Comparison of ENCODE assay signal across 9 mouse cellular contexts in the genomic region with DNA sequence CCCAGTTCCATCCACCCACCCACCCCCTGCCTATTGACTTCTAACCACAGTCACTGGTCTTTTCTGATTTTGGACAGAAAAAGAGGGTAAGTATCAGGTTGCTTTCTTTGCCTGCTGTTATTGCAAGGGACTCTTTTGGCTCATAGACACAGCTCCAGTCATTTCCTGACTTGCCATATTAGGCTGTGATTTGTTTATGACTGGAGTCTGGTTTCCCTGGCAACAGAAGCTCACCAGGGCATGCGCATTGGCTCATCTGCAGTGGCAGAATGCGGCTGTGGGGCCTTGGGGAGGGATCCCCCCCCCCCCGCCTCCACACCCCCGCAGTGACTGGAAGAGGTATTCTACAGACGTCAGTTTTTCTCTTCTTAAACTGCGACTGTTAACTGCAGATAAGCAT.
DNase-seq lines count a peak whose midpoint lies in the region; ATAC-seq and TF ChIP-seq lines count a peak whose summit lies in the region.
"Had no signal": no experiment of that assay in that cellular context is flagged by ENCODE, and none has a peak within 500 bp of the region (broad histone marks: within the 10 kb centered on the region; RNA-seq: fewer than 3 reads in every experiment).

No protein-coding gene starts in this region.

- no peak for ATAC-seq in kidney, postnatal 0 days (replicated peaks; ENCODE audit: low FRiP score, low read depth)
- no peak for ATAC-seq in CD4-positive, CD25-positive, alpha-beta regulatory T cell, adult 4 months
- ATAC-seq: Patski had no signal

- 24% methylated on average over 6 of the region's 6 CpGs for WGBS in kidney, postnatal 0 days

- no peaks in the 10 kb centered on the region for H3K36me3 ChIP-seq in kidney, postnatal 0 days (ENCODE audit: insufficient read depth, low read length)

- no peak overlapping the region for H3K27ac ChIP-seq in kidney, postnatal 0 days
- 0 out of 2 replicates have a peak overlapping the region, but pooled peaks have one; percentile 23 for H3K27ac ChIP-seq in cortical plate, adult 2 months (ENCODE audit: insufficient read depth, low read length)

- no peaks in the 10 kb centered on the region for H3K9me3 ChIP-seq in kidney, postnatal 0 days (replicated peaks; ENCODE audit: low read length)

- no peaks in the 10 kb centered on the region for H3K4me1 ChIP-seq in kidney, postnatal 0 days (replicated peaks; ENCODE audit: insufficient read depth, low read length)
- no peaks in the 10 kb centered on the region for H3K4me1 ChIP-seq in cortical plate, adult 2 months (ENCODE audit: control insufficient read depth, insufficient read depth, low read length)

- 0 out of 2 replicates have a peak, but pooled peaks have one; percentile 12 for TF ChIP-seq POLR2A in cortical plate, adult 2 months (IDR thresholded peaks at IDR 0.05; ENCODE audit: extremely low read depth, insufficient read depth, low read length)

- H3K27me3 ChIP-seq in kidney, postnatal 0 days (ENCODE audit: insufficient read depth, low read length) = no peaks in the 10 kb centered on the region

- no peak for TF ChIP-seq CTCF in kidney, postnatal 0 days (IDR thresholded peaks at IDR 0.05; ENCODE audit: low read depth)
- TF ChIP-seq CTCF in cortical plate, adult 2 months (IDR thresholded peaks at IDR 0.05; ENCODE audit: extremely low read depth, insufficient read depth, low read length) = no peak

- intact Hi-C loops in left cerebral cortex, postnatal 25 days (cut with DNase I) = no loop called here

- no peak overlapping the region for H3K9ac ChIP-seq in kidney, postnatal 0 days (ENCODE audit: low read depth, low read length)

- peak; percentile 25 for DNase-seq in kidney, postnatal 0 days (ENCODE audit: low spot score)
- DNase-seq in kidney, postnatal 25 days = no peak
- peak; percentile 21 for DNase-seq in heart, postnatal 4 days
- peak; percentile 42 to 82 for DNase-seq in left cerebral cortex, postnatal 25 days (ENCODE audit: low spot score in 2 of 2)
- DNase-seq in retina, postnatal 1 day = peak; percentile 45
- DNase-seq in urinary bladder, postnatal 4 days (ENCODE audit: low spot score in 2 of 2) = no peak

- no peak overlapping the region for H3K4me3 ChIP-seq in kidney, postnatal 0 days (replicated peaks; ENCODE audit: low read depth, low read length)
- H3K4me3 ChIP-seq in cortical plate, adult 2 months (ENCODE audit: insufficient read depth, low read length) = peak overlapping the region; percentile 26; the same call in 1 of the 2 replicates

- no peak overlapping the region for H3K4me2 ChIP-seq in kidney, postnatal 0 days (ENCODE audit: low read length)

Comparison
In these comparisons a context has a peak if more than half of its experiments do, and no peak if none do; other contexts are left out.
1. DNase-seq: peak in kidney, postnatal 0 days (single experiment), heart, postnatal 4 days (single experiment), left cerebral cortex, postnatal 25 days (2 of 2) and retina, postnatal 1 day (single experiment); none in kidney, postnatal 25 days (0 of 2) and urinary bladder, postnatal 4 days (0 of 2).